Mouse (Mus musculus): ENCODE data around the gene Abca7.
"Not testable (repeated sequence)": the region's sequence is repeated elsewhere in the genome, so short reads cannot be mapped to it uniquely, and the experiment has no call there.

Gene Abca7

GRCm38 (mm10) chr10:80021320-80021641 lies 25.0 kb downstream of the Abca7 start:
- DNase-seq (ENCODE audit: low read depth, low spot score) = no peak

- DNase-seq (ENCODE audit: low read depth, low spot score) = no peak
Measured at GRCm38 (mm10) chr10:80022164-80022563, 25.9 kb downstream of the Abca7 start.

- no peak for DNase-seq (ENCODE audit: low read depth, low spot score)
Measured at GRCm38 (mm10) chr10:80022806-80023205, 26.5 kb downstream of the Abca7 start.

GRCm38 (mm10) chr10:80023758-80024157 lies 27.5 kb downstream of the Abca7 start:
- no peak for DNase-seq (ENCODE audit: low read depth, low spot score)

GRCm38 (mm10) chr10:80024229-80025043 lies 28.1 kb downstream of the Abca7 start:
- peak; percentile 24 for DNase-seq (ENCODE audit: low read depth, low spot score)

DNA sequence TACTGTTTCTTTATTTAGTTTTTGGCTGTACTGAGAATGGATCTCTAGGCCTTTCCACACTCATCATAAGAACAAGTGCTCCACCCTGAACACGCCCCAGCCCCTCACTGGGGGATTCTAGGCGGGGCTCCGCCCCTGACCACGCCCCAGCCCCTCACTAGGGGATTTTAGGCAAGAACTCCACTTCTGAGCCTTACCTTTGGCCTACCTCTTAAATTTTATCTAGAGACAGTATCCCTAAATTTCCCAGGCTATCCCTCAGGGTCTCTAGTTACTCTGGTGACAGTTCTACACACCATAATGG lies 28.7 kb downstream of the Abca7 start:
- no peak for DNase-seq (ENCODE audit: low read depth, low spot score)

DNA sequence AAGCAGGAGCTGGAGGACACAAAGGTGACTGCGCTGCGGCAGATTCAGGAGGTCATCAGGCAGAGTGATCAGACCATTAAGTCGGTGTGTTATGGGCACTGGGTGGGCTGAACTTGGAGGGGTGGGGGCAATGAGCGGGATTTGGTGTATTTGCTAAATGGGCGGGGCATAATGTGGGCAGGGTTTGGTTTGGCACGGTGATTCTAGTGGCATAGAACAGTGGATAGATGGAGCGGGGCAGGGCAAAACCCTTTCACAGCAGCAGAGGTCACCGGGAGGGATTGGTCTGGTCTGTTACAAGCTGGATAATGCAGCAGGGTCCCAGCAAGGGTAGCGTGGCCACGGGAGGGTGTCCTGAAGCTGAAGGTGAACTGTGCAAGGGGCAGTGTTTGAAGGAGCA lies 29.2 kb downstream of the Abca7 start:
- no peak for DNase-seq (ENCODE audit: low read depth, low spot score)

- DNase-seq (ENCODE audit: low read depth, low spot score) = no peak
Measured at GRCm38 (mm10) chr10:80025889-80026288, 29.6 kb downstream of the Abca7 start.

DNA sequence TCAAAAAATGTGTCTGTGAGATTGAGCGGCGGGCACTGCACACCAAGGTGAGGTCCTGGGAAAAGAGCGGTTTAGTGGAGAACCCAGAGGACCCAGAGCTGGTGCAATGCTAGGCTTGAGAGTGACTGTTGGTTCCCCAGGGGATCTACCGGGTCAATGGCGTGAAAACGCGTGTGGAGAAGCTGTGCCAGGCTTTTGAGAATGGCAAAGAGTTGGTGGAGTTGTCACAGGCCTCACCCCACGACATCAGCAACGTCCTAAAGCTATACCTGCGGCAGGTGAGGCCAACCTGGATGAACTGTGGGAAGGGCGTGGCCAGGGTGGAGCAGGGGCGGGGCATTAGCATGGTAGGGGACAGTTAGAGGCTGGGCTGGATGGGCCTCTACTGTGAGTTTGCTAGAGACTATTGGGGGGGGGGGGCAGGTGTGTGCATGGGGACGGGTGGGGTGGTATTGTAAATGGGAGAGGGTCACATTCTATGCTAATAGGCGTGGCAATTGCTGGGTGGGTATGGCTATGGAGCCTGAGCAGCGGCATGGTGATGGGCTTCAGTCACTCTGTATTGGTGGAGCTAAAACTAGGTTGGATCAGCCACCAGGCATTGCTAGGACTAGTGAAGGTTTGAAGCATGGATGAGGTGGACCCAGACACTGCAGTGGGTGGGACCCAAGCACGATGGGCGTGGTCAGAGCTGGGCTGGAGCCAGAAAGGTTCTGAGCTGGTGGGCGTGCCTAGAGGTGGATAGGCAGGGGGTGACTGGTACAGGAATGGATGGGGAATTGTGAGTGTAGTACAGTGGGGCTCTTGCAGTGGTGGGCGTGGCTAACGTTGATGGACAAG lies 31.6 kb downstream of the Abca7 start:
- DNase-seq (ENCODE audit: low read depth, low spot score) = no peak

DNA sequence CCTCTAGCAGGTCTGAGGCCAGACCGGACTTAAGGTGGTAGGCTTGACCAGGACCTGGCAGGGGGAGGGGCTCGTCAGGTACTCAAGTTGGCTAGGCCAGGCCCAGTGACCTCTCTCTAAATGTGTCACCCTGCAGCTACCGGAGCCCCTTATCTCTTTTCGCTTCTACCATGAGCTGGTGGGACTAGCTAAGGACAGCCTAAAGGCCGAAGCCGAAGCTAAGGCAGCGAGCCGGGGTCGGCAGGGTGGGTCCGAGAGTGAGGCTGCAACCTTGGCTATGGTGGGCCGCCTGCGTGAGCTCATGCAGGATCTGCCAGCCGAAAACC lies 32.2 kb downstream of the Abca7 start:
- DNase-seq (ENCODE audit: low read depth, low spot score) = no peak

DNA sequence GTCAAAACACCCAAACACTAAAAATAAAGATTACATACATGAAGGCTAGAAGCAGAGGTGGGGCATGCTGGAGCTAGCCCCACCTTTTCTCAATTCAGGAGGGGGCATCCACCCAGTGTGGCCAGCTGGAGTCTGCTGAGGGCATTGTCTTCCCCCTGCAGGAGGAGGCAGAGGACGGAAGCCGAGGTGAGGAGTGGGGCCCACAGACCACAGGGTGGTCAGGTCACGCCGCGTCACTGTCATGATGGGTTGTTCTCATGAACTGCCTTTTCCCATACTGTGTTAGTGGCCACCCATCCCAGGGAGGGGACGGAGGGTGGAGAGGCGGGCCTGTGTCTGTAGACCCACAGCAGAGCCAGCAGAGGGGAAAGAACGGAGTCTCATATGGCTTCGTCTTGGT lies 33.9 kb downstream of the Abca7 start:
- DNase-seq (ENCODE audit: low read depth, low spot score) = no peak

DNA sequence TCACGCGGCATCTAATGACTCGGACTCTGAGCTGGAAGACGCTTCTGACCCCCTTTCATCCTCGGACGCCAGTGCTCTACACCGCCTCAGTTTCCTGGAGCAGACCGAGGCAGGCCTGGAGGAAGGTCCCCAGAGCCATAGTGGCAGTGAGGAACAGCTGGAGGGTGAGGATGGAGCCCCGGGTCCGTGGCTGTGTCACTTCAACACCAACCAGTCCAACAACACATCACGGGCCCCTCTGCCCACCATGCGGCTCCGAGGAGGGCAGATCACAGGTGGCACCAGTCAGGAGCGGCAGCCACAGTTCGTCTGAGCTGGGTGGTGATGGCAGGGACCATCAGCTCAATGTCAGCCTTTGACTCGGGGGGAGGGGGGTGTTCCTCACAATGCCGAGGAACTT lies 34.4 kb downstream of the Abca7 start:
- DNase-seq (ENCODE audit: low read depth, low spot score) = no peak

- DNase-seq (ENCODE audit: low read depth, low spot score) = no peak
Measured at GRCm38 (mm10) chr10:80032799-80033480, 36.6 kb downstream of the Abca7 start.

DNA sequence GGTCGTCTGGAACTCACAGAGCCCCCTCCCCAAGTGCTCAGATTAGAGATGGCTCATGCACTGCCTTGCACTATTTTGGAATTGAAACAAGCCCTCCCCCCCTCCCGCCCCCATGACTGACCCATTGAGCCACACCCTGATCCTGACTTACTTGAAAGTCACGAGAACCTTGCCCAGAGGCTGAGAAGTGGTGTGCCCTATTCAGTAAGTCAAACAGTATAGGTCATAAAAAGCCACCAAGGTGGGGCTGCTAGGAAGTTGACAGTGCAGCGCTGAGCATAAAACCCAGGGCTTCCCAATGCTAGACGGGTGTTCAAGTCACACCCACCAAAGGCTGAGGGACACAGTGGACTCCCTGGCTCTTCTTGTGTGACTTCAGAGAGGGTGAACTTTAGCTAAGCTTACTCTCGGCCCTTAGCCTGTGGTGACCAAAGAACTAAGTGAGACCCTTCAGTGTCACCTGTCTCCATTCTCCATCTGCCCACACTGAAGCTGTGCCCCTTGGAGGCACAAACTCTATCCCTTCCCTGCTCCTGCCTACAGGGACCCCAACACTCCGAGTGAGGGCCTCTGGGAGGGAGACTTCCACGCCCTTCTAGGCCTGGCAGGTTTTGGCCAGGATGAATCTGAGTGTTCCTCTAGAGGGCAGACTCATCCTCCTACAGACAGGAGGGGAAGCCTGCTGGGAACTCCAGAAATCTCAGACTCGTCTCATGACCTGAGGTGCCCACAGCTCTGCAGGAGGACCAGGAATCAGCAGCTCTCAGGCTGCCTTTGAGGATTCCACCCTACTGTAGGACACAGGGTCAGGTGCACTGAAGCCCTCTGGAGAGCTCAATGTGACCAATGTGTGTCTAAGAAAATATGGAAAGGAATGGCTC lies 37.5 kb downstream of the Abca7 start:
- DNase-seq (ENCODE audit: low read depth, low spot score) = peak; percentile 83

DNA sequence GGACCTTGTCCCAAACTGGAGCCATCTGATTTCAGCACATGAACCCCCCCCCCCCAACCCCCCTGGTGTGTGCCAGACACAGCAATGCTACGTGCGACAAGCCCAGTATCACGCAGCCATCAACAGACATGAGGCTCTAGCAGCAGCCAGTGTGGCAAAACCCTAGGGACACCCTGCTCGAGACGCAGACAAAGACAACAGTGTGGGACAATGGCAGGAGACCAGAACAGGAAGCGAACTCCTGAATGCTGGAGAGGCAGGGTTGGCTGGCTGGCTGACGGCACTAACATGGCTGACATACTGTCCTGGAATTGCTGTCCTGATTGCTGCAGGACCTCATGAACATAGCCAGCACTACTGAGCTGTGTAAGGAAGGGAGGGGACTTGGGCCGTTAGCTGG lies 38.9 kb downstream of the Abca7 start:
- no peak for DNase-seq (ENCODE audit: low read depth, low spot score)

DNA sequence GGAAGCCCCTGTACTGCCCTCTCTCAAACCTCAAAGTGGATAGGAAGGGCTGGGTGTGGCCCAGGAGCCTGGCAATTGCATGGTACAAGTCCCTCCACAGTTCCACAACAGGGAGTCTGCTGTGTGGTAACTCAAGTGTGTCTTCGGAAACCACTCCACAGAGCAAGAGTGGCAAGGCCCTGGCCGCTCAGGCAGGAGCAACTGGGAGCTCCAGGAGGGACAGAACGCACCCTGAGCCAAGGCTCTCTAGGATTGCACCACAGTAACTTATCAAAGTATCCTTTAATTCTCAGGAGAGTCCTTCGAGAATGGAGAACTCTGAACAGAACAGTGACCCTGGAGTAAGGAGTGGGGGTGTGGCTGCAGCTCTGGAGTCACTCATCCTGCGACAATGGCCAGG lies 39.4 kb downstream of the Abca7 start:
- DNase-seq (ENCODE audit: low read depth, low spot score) = no peak

DNA sequence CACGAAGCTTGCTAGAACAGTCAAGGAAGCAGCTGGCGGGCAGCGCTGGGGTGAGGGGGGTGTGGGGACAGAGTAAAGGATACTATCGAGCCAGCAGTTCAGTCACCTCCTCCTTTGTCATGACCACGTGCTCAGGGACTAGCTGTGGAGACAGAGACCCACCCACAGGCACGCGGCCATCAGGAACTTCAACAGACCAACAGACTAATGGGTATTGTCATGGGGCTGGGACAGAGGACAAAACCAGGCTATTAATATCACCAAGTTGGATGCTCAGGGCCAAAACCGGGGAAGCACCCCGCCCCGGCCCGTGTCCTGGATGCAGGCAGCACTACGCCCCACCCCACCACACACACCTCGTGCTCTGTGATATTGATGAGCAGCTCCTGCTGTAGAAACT lies 40.5 kb downstream of the Abca7 start:
- DNase-seq (ENCODE audit: low read depth, low spot score) = no peak

GRCm38 (mm10) chr10:80039559-80039979 lies 43.3 kb downstream of the Abca7 start, which contains the start of gene Polr2e:
Gene Polr2e (minus strand): TSS chr10:80039795.
- peak; percentile 99 for DNase-seq (ENCODE audit: low read depth, low spot score)

DNA sequence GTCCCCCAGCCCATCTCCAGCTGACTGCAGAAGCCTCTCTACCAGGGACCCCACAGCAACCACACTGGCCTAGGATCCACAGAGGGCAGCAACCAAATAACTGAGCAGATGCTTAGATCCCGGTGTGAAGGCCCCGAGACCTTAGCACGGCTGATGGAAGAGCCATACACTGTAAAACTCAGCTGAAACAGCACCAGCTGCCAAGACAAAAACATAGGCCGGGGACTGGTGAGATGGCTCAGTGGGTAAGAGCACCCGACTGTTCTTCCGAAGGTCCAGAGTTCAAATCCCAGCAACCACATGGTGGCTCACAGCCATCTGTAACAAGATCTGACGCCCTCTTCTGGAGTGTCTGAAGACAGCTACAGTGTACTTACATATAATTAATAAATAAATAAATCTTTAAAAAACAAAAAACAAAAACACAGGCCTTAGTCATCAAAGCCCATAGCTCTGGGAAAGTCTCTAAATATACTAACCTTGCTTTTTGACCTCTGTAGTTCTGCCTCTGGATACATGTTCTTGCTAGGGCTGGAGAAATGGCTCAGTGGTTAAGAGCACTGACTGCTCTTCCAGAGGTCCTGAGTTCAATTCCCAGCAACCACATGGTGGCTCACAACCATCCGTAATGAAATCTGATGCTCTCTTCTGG lies 45.2 kb downstream of the Abca7 start:
- not testable (repeated sequence) for DNase-seq (ENCODE audit: low read depth, low spot score)

GRCm38 (mm10) chr10:80044087-80044486 lies 47.8 kb downstream of the Abca7 start:
- peak; percentile 83 for DNase-seq (ENCODE audit: low read depth, low spot score)

- not testable (repeated sequence) for DNase-seq (ENCODE audit: low read depth, low spot score)
Measured at GRCm38 (mm10) chr10:80045364-80045763, 49.1 kb downstream of the Abca7 start.
